ENCODE assay signal across 8 mouse cellular contexts in genomic region chr5:150118455-150119241, GRCm38 (mm10). TPM values are rescaled to one million over a fixed set of nuclear protein-coding genes. Genes with fewer than 3 reads are reported as not detected.
DNase-seq lines count a peak whose midpoint lies in the region; ATAC-seq and TF ChIP-seq lines count a peak whose summit lies in the region.

Fry (plus strand) TSS chr5:150118645.

- no peaks in the 10 kb centered on the region for H3K79me2 ChIP-seq in myocyte (ENCODE audit: control insufficient read depth, insufficient read depth)

- peak; percentile 94 for ATAC-seq in heart, embryonic 13.5 days (ENCODE audit: extremely low read depth, insufficient number of reproducible peaks, low FRiP score, low TSS enrichment)
- ATAC-seq in liver, embryonic 11.5 days (replicated peaks; ENCODE audit: low FRiP score), result peak; percentile 99

- H3K9ac ChIP-seq in heart, embryonic 13.5 days, result peak within 1 kb of the TSS; percentile 80
- H3K9ac ChIP-seq in liver, embryonic 11.5 days (ENCODE audit: low read depth, low read length), result peak within 1 kb of the TSS; percentile 59

- H3K4me3 ChIP-seq in heart, embryonic 13.5 days, result peak within 1 kb of the TSS; percentile 81
- H3K4me3 ChIP-seq in liver, embryonic 11.5 days (ENCODE audit: low read depth, low read length), result peak within 1 kb of the TSS; percentile 73
- no peak within 1 kb of the TSS for H3K4me3 ChIP-seq in myocyte

- H3K27ac ChIP-seq in heart, embryonic 13.5 days (replicated peaks), result peak within 1 kb of the TSS; percentile 56
- no peak within 1 kb of the TSS for H3K27ac ChIP-seq in liver, embryonic 11.5 days (ENCODE audit: low read depth, low read length)

- H3K27me3 ChIP-seq in heart, embryonic 13.5 days (replicated peaks), result no peaks in the 10 kb centered on the region
- H3K27me3 ChIP-seq in liver, embryonic 11.5 days (replicated peaks; ENCODE audit: control insufficient read depth, insufficient read depth, low read length), result no peaks in the 10 kb centered on the region
- no peaks in the 10 kb centered on the region for H3K27me3 ChIP-seq in myocyte (ENCODE audit: control insufficient read depth, insufficient read depth, insufficient read length)

- peak; percentile 77 for DNase-seq in A20 (ENCODE audit: low read depth, low spot score)
- peak; percentile 69 for DNase-seq in c-Kit-negative CD71-positive TER-119-positive erythroid progenitor cells, embryonic 14.5 days (ENCODE audit: low read depth, low spot score)
- DNase-seq in fat pad, adult 2 months (ENCODE audit: extremely low read depth, low read depth, low spot score), result peak; percentile 4
- peak; percentile 95 for DNase-seq in kidney, postnatal 10 days
- DNase-seq in liver, embryonic 11.5 days (ENCODE audit: low spot score), result peak; percentile 92
- DNase-seq in spleen, postnatal 4 days (ENCODE audit: low spot score in 2 of 2), result peak; percentile 96 to 97

- TF ChIP-seq POLR2A in myocyte (IDR thresholded peaks at IDR 0.05; ENCODE audit: insufficient read length, low read depth), result peak; percentile 22

- peaks cover 6% of the 10 kb centered on the region; the same call in 1 of the 2 replicates for H3K9me3 ChIP-seq in heart, embryonic 13.5 days
- H3K9me3 ChIP-seq in liver, embryonic 11.5 days (ENCODE audit: control insufficient read depth, low read length), result no peaks in the 10 kb centered on the region

- H3K4me2 ChIP-seq in heart, embryonic 13.5 days, result peak within 1 kb of the TSS; percentile 76
- H3K4me2 ChIP-seq in liver, embryonic 11.5 days, result peak within 1 kb of the TSS; percentile 91
- H3K4me2 ChIP-seq in myocyte (ENCODE audit: low read depth), result no peak within 1 kb of the TSS

- H3K36me3 ChIP-seq in heart, embryonic 13.5 days, result no peaks in the 10 kb centered on the region
- no peaks in the 10 kb centered on the region for H3K36me3 ChIP-seq in liver, embryonic 11.5 days (ENCODE audit: control insufficient read depth, insufficient read depth, low read length)
- no peaks in the 10 kb centered on the region for H3K36me3 ChIP-seq in myocyte (ENCODE audit: control insufficient read depth, insufficient read depth)

- H3ac ChIP-seq in myocyte (ENCODE audit: control insufficient read depth, insufficient read length), result no peak within 1 kb of the TSS

- under 1% methylated on average over 52 of the region's 68 CpGs for WGBS in heart, embryonic 13.5 days
- 1% methylated on average over 64 of the region's 68 CpGs for WGBS in liver, embryonic 11.5 days

- peaks cover 38% of the 10 kb centered on the region for H3K4me1 ChIP-seq in heart, embryonic 13.5 days
- H3K4me1 ChIP-seq in liver, embryonic 11.5 days (replicated peaks; ENCODE audit: control insufficient read depth, insufficient read depth, low read length), result peaks cover 8% of the 10 kb centered on the region; the same call in 1 of the 2 replicates

TF ChIP-seq in myocyte, 11 proteins besides CTCF, POLR2A, EP300 and RAD21:
- TF ChIP-seq MYOG (IDR thresholded peaks at IDR 0.05; ENCODE audit: control insufficient read depth in 1 of 3, insufficient read depth in 1 of 3, insufficient read length in 2 of 3, low read depth in 2 of 3), result no peak
- no peak for TF ChIP-seq REST (IDR thresholded peaks at IDR 0.05; ENCODE audit: insufficient read depth, insufficient read length)
- TF ChIP-seq TCF3 (IDR thresholded peaks at IDR 0.05; ENCODE audit: insufficient read length, low read depth), result no peak
- no peak for TF ChIP-seq E2F4 (IDR thresholded peaks at IDR 0.05; ENCODE audit: insufficient read depth)
- no peak for TF ChIP-seq MYOD1 (IDR thresholded peaks at IDR 0.05; ENCODE audit: control insufficient read depth in 1 of 3, insufficient read length in 2 of 3, low read depth in 2 of 3)
- TF ChIP-seq CEBPB (IDR thresholded peaks at IDR 0.05; ENCODE audit: insufficient read depth, poor library complexity, severe bottlenecking), result no peak
- no peak for TF ChIP-seq SRF (IDR thresholded peaks at IDR 0.05; ENCODE audit: control insufficient read depth, insufficient read length, low read depth)
- TF ChIP-seq MAX (IDR thresholded peaks at IDR 0.05; ENCODE audit: low read depth), result no peak
- TF ChIP-seq POLR2AphosphoS2 (IDR thresholded peaks at IDR 0.05; ENCODE audit: insufficient read length, low read depth), result no peak
- TF ChIP-seq USF1 (IDR thresholded peaks at IDR 0.05; ENCODE audit: low read depth), result no peak
- TF ChIP-seq TCF12 (IDR thresholded peaks at IDR 0.05; ENCODE audit: insufficient read depth, poor library complexity, severe bottlenecking), result no peak

RNA-seq across cellular contexts. Expression of gene Fry, which starts in this region (rescaled TPM):
- polyA plus RNA-seq in heart, embryonic 13.5 days (2015; fragmentation: Nextera tagmentation; extraction: Ambion mirVana), result 19.6 and 20.0 TPM in 2 replicates
- polyA plus RNA-seq in liver, embryonic 11.5 days (2014; fragmentation: Nextera tagmentation; extraction: Ambion mirVana), result 3.5 and 5.5 TPM in 2 replicates
- polyA plus RNA-seq in myocyte (2012; fragmentation: generic; extraction: Trizol), result 2.1 TPM

Comparison
In these comparisons a context has a peak if more than half of its experiments do, and no peak if none do; other contexts are left out.
1. DNase-seq: peak in every context shown above with its lines; median percentile 96 in spleen, postnatal 4 days; 95 in kidney, postnatal 10 days; 92 in liver, embryonic 11.5 days; 77 in A20; 69 in c-Kit-negative CD71-positive TER-119-positive erythroid progenitor cells, embryonic 14.5 days; 4 in fat pad, adult 2 months.